Mouse (Mus musculus) kidney, adult 10 weeks (tissue): ENCODE measurements around the gene Nfu1. TPM values are rescaled to one million over a fixed set of nuclear protein-coding genes. Genes with fewer than 3 reads are reported as not detected.

Source experiments
- polyA plus RNA-seq: library from polyadenylated mRNA; stranded (reverse); fragments of 350-450 nt; fragmentation: Illumina TruSeq; extraction: RNeasy Lipid Tissue Mini Kit (QIAGEN cat#74804); gene quantifications from one replicate; pipeline ENCODE4 v1.2.3, GENCODE M21; 2014; ENCODE audit warnings: low read depth, low replicate concordance

Nfu1 gene
- 46.8 TPM for polyA plus RNA-seq

GRCm38 (mm10) chr6:87008887-87009286, at the start of gene Nfu1:
Gene Nfu1, plus strand, starts transcription at chr6:87009236.

DNA sequence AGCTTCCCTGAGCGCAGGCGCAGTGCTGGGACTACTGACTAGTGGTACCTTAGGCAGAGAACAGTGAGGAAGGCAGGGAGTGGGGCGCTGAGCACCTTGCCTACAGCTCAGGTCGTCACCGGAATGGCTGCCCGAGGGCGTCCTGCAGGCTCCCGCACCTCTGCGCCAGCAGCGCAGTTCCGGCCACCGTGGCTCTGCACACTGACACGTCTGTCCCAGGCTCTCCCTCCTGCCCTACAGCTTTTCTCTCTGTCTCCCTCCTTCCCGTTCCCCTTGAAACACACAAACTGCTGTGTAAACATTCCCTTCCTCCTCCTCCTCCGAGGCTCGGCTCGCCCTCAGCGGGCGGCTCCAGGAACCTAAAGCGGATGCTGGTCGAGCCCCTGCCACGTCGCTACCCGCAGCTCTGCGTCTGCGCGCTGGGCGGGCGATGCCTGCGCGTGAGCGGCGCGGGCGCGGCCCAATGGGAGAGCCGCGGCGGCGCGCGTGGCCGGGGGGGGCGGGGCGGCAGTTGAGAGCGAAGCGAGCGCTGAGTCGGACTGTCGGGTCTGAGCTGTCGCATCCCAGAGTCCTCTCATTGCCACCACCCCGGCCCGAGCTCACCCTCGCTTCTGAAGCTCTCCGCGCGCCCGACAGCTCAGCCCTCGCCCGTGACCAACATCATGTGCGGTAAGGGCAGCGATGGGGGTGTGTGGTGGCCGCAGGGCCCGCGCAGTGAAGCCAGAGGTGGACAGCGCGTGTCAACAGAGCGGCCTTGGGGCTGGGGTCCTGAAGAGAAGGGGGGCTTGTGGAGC, 33.5 kb downstream of the Nfu1 start, which contains the start of gene Gfpt1:
Gfpt1 (plus strand) TSS at position 510 of the 794 bp plus-strand sequence.

Other genes with a start within 250 kb of the Nfu1 start
- gene Anxa4, start 215.7 kb upstream of the Nfu1 start, polyA plus RNA-seq, result 168 TPM
- 16.9 TPM for gene Aak1, start 159.7 kb upstream of the Nfu1 start, polyA plus RNA-seq
- 47.5 TPM for gene Gfpt1, start 33.6 kb downstream of the Nfu1 start, polyA plus RNA-seq
- gene D6Ertd527e, start 95.5 kb downstream of the Nfu1 start, polyA plus RNA-seq, result not detected